ENCODE assay signal across 10 mouse cellular contexts in genomic region chr19:26753266-26753872, GRCm38 (mm10).
DNase-seq lines count a peak whose midpoint lies in the region; ATAC-seq and TF ChIP-seq lines count a peak whose summit lies in the region.
"Had no signal": no experiment of that assay in that cellular context is flagged by ENCODE, and none has a peak within 500 bp of the region (broad histone marks: within the 10 kb centered on the region; RNA-seq: fewer than 3 reads in every experiment).

No protein-coding gene starts in this region.

- H3K9me3 ChIP-seq in hindbrain, embryonic 13.5 days, result no peaks in the 10 kb centered on the region
- no peaks in the 10 kb centered on the region for H3K9me3 ChIP-seq in hindbrain, embryonic 14.5 days (ENCODE audit: control insufficient read depth, low read length)
- H3K9me3 ChIP-seq: embryonic facial prominence, embryonic 13.5 days; liver, embryonic 13.5 days had no signal

- H3K4me2 ChIP-seq in hindbrain, embryonic 13.5 days, result peak overlapping the region; percentile 17; the same call in 1 of the 2 replicates
- no peak overlapping the region for H3K4me2 ChIP-seq in hindbrain, embryonic 14.5 days (replicated peaks)
- H3K4me2 ChIP-seq: embryonic facial prominence, embryonic 13.5 days; liver, embryonic 13.5 days had no signal

- no peak overlapping the region for H3K4me3 ChIP-seq in hindbrain, embryonic 13.5 days
- no peak overlapping the region for H3K4me3 ChIP-seq in hindbrain, embryonic 14.5 days (replicated peaks; ENCODE audit: low read length)
- H3K4me3 ChIP-seq: embryonic facial prominence, embryonic 13.5 days; liver, embryonic 13.5 days had no signal

- no peak overlapping the region for H3K9ac ChIP-seq in hindbrain, embryonic 13.5 days
- H3K9ac ChIP-seq in hindbrain, embryonic 14.5 days, result no peak overlapping the region
- H3K9ac ChIP-seq: embryonic facial prominence, embryonic 13.5 days; liver, embryonic 13.5 days had no signal

- POLR2A ChIA-PET in Patski (lab: Charles Lee), result interaction anchor here (0.6 to 1.0 kb wide), 4 partner anchors 26 to 201 kb away, joined by 3 to 4 read pairs (median 3); no protein-coding TSS in a partner anchor

- H3K4me1 ChIP-seq in hindbrain, embryonic 13.5 days (replicated peaks), result peaks cover 16% of the 10 kb centered on the region
- peaks cover 26% of the 10 kb centered on the region for H3K4me1 ChIP-seq in hindbrain, embryonic 14.5 days (replicated peaks; ENCODE audit: control insufficient read depth, insufficient read depth, low read length)

- in situ Hi-C loops in Patski (cut with MboI; ENCODE audit: low pct_unique_long_range_greater_than_20kb), result no loop called here

- H3K27ac ChIP-seq in hindbrain, embryonic 13.5 days, result no peak overlapping the region
- H3K27ac ChIP-seq in hindbrain, embryonic 14.5 days, result no peak overlapping the region
- H3K27ac ChIP-seq: embryonic facial prominence, embryonic 13.5 days; liver, embryonic 13.5 days had no signal

- no peak for TF ChIP-seq CTCF in Patski (IDR thresholded peaks at IDR 0.05)

- ATAC-seq in hindbrain, embryonic 13.5 days (ENCODE audit: low FRiP score), result no peak
- no peak for ATAC-seq in hindbrain, embryonic 14.5 days (ENCODE audit: low FRiP score)
- ATAC-seq in Patski, result peak; percentile 17

- WGBS in hindbrain, embryonic 13.5 days, result 72% methylated on average over 7 of the region's 7 CpGs
- WGBS in hindbrain, embryonic 14.5 days, result 73% methylated on average over 7 of the region's 7 CpGs

- CTCF ChIA-PET in Patski (lab: Charles Lee), result interaction anchor here (2.4 kb wide), 1 partner anchor 10 kb away, joined by 8 read pairs; no protein-coding TSS in a partner anchor

- no peak for DNase-seq in hindbrain, embryonic 14.5 days (ENCODE audit: low spot score)
- DNase-seq in 416B (ENCODE audit: low read depth) (peak; percentile 40), Patski (ENCODE audit: low read depth, low spot score) (peak; percentile 15)
- DNase-seq in lung, postnatal 36 days, result peak; percentile 35
- no peak for DNase-seq in frontal cortex, postnatal 10 days (ENCODE audit: low spot score in 2 of 2)
- DNase-seq in urinary bladder, adult 18-20 months (ENCODE audit: low spot score in 2 of 2), result no peak
- DNase-seq in right cerebral cortex, postnatal 25 days, result no peak
- DNase-seq: liver, embryonic 13.5 days had no signal

- H3K27me3 ChIP-seq in hindbrain, embryonic 13.5 days, result no peaks in the 10 kb centered on the region
- H3K27me3 ChIP-seq in hindbrain, embryonic 14.5 days (ENCODE audit: control insufficient read depth, insufficient read depth, low read length), result no peaks in the 10 kb centered on the region
- H3K27me3 ChIP-seq in Patski, result no peaks in the 10 kb centered on the region
- H3K27me3 ChIP-seq: embryonic facial prominence, embryonic 13.5 days; liver, embryonic 13.5 days had no signal

- H3K36me3 ChIP-seq in hindbrain, embryonic 13.5 days, result no peaks in the 10 kb centered on the region
- H3K36me3 ChIP-seq in hindbrain, embryonic 14.5 days (replicated peaks; ENCODE audit: control insufficient read depth, insufficient read depth), result no peaks in the 10 kb centered on the region
- H3K36me3 ChIP-seq: liver, embryonic 13.5 days had no signal

Comparison
In these comparisons a context has a peak if more than half of its experiments do, and no peak if none do; other contexts are left out.
1. DNase-seq: peak in 416B (single experiment), Patski (single experiment) and lung, postnatal 36 days (single experiment); none in hindbrain, embryonic 14.5 days (single experiment), frontal cortex, postnatal 10 days (0 of 2), urinary bladder, adult 18-20 months (0 of 2) and right cerebral cortex, postnatal 25 days (single experiment).